Mouse (Mus musculus): ENCODE measurements around the gene Arhgef7. TPM values are rescaled to one million over a fixed set of nuclear protein-coding genes. Genes with fewer than 3 reads are reported as not detected.
A peak's percentile ranks its signal among the peaks of the same experiment; 100 is the strongest.

Gene Arhgef7
- polyA plus RNA-seq, 1 experiment = 353 TPM

DNA sequence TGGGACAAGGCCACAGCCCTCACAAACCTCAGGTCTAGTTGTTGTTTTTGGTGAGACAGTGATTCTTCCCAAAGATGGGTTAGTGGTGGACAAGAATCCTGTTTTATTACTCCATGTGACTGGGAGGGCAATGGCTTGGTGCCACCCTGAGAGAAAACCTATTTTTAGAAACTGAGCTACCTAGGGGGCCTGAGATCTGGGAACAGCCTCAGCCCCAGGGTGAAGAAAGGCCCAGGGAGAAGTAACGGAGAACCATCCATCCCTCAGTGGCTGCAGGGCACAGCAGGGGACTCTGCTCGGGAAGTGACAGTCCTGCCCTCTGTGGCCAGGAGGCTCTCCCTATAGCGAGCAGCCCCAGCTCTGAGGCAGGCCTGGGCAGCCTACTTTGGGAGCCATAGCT lies 19.8 kb upstream of the Arhgef7 start:
- Histone ChIP-seq H3K4me1 (ENCODE audit: control insufficient read depth, insufficient read depth, low read length) (peaks cover 3% of the 10 kb centered on the region; the same call in 1 of the 2 replicates), H3K4me3 (ENCODE audit: insufficient read depth, low read depth, low read length) (no peak overlapping the region), H3K27ac (ENCODE audit: insufficient read depth, low read depth, low read length) (no peak overlapping the region)
- TF ChIP-seq POLR2A (IDR thresholded peaks at IDR 0.05; ENCODE audit: insufficient read depth, low read depth, low read length) (no peak), CTCF (IDR thresholded peaks at IDR 0.05; ENCODE audit: insufficient read depth, low read depth, low read length) (no peak)
- WGBS = 67% methylated on average over 3 of the region's 3 CpGs

DNA sequence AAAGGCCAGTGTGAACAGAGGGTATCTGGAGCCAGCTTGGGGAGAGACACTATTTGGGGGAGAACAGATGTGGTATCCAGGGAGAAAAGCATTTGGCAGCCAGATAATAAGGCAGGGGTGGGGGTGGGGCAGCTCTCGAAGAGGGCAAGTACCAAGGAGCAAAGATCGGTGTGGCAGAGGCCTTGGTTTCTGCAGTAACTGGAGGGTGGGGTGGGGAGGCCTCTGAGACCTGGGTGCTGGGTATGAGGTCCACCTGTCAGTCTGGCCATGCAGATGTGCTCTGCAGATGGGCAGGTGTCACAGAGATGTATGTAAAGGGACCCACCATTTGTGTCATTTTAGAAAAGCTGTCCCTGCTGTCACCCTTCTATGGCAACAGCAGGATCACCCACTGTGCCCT lies 18.7 kb upstream of the Arhgef7 start:
- H3K4me1 ChIP-seq (ENCODE audit: control insufficient read depth, insufficient read depth, low read length) = peaks cover 3% of the 10 kb centered on the region; the same call in 1 of the 2 replicates
- no peak overlapping the region for H3K4me3 ChIP-seq (ENCODE audit: insufficient read depth, low read depth, low read length)
- 46% methylated on average over 2 of the region's 2 CpGs for WGBS
- TF ChIP-seq POLR2A (IDR thresholded peaks at IDR 0.05; ENCODE audit: insufficient read depth, low read depth, low read length) (no peak), CTCF (IDR thresholded peaks at IDR 0.05; ENCODE audit: insufficient read depth, low read depth, low read length) (no peak)
- no peak overlapping the region for H3K27ac ChIP-seq (ENCODE audit: insufficient read depth, low read depth, low read length)

DNA sequence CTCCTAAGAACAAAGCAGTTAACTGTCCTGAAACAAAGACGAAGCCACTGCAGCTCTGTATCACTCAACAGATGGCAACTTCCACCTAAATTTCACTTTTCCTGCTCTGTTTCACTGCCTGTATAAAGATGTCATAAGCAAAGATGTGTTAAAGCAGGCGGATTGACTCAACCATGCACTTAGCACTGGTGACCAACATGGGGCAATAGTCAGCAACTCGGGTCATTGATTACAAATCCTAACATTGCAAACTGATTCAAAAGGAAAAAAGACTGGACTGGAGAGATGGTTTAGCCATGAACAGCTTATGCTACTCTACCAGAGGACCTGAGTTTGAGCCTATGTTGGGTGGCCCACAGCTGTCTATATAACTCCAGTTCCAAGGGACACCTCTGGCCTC lies 18.0 kb upstream of the Arhgef7 start:
- TF ChIP-seq POLR2A (IDR thresholded peaks at IDR 0.05; ENCODE audit: insufficient read depth, low read depth, low read length) = no peak
- no peak for TF ChIP-seq CTCF (IDR thresholded peaks at IDR 0.05; ENCODE audit: insufficient read depth, low read depth, low read length)
- 81% methylated on average over 3 of the region's 3 CpGs for WGBS
- Histone ChIP-seq H3K27ac (ENCODE audit: insufficient read depth, low read depth, low read length) (no peak overlapping the region), H3K4me3 (ENCODE audit: insufficient read depth, low read depth, low read length) (no peak overlapping the region), H3K4me1 (ENCODE audit: control insufficient read depth, insufficient read depth, low read length) (peaks cover 3% of the 10 kb centered on the region; the same call in 1 of the 2 replicates)

DNA sequence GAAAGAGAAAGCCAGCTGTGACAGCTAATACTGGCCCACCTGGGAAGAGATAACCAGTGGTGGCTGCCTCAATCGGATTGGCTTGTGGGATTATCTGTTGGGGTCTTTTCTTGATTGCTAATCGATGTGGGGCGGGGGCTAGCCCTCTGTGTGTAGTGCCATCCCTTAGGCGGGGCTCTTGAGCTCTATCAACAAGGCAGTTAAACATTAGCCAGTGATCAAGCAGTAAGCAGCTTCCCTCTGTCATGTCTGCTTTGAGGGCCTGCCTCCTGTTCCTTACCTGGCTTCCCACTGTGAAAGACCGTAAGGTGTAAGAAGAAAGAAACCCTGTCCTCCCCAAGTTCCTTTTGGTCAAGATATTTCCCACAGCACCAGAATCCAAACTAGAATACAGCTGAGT lies 17.1 kb upstream of the Arhgef7 start:
- Histone ChIP-seq H3K4me1 (ENCODE audit: control insufficient read depth, insufficient read depth, low read length) (peaks cover 3% of the 10 kb centered on the region; the same call in 1 of the 2 replicates), H3K27ac (ENCODE audit: insufficient read depth, low read depth, low read length) (no peak overlapping the region), H3K4me3 (ENCODE audit: insufficient read depth, low read depth, low read length) (no peak overlapping the region)
- TF ChIP-seq POLR2A (IDR thresholded peaks at IDR 0.05; ENCODE audit: insufficient read depth, low read depth, low read length) (no peak), CTCF (IDR thresholded peaks at IDR 0.05; ENCODE audit: insufficient read depth, low read depth, low read length) (no peak)
- WGBS = 62% methylated on average over 5 of the region's 5 CpGs

DNA sequence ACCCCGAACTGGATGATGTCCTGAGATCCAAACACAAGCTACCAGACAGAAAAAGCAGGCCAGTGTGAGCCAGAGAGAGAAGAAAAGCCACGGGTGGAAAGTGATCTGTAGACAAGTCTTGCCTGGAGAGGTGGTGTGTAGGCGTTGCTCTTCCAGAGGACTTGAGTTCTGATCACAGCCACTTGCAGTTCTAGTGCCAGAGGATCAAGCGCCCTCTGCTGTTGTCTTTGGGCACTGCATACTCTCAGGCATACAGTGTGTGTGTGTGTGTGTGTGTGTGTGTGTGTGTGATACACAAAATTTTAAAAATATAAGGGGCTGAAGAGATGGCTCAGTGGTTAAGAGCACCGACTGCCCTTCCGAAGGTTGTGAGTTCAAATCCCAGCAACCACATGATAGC lies 15.3 kb upstream of the Arhgef7 start:
- no peak overlapping the region for H3K4me3 ChIP-seq (ENCODE audit: insufficient read depth, low read depth, low read length)
- H3K27ac ChIP-seq (ENCODE audit: insufficient read depth, low read depth, low read length) = no peak overlapping the region
- 85% methylated on average over 6 of the region's 6 CpGs for WGBS
- H3K4me1 ChIP-seq (ENCODE audit: control insufficient read depth, insufficient read depth, low read length) = no peaks in the 10 kb centered on the region
- TF ChIP-seq CTCF (IDR thresholded peaks at IDR 0.05; ENCODE audit: insufficient read depth, low read depth, low read length) = no peak
- no peak for TF ChIP-seq POLR2A (IDR thresholded peaks at IDR 0.05; ENCODE audit: insufficient read depth, low read depth, low read length)

DNA sequence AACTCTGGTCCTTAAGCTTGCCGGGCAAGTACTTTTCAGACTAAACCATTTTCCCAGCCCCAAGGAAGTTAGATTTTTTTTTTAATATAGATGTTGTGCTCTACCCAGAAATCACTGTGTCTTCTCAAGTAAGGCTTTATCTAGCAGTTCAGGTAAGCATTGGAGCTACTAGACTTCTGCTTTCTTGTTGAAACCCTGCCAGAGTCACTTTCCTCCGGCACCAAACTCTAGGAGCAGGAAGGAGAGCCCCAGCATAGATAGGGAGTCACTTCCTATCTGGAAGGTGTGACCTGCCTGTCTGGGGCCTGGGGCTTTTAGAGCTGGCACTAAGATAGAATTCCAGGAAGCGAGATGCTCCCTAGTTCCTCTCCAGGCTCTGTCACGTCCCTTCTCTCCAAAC lies 10.3 kb upstream of the Arhgef7 start:
- TF ChIP-seq POLR2A (IDR thresholded peaks at IDR 0.05; ENCODE audit: insufficient read depth, low read depth, low read length) = no peak
- TF ChIP-seq CTCF (IDR thresholded peaks at IDR 0.05; ENCODE audit: insufficient read depth, low read depth, low read length) = no peak
- WGBS = 79% methylated on average over 4 of the region's 4 CpGs
- Histone ChIP-seq H3K4me3 (ENCODE audit: insufficient read depth, low read depth, low read length) (no peak overlapping the region), H3K27ac (ENCODE audit: insufficient read depth, low read depth, low read length) (no peak overlapping the region), H3K4me1 (ENCODE audit: control insufficient read depth, insufficient read depth, low read length) (no peaks in the 10 kb centered on the region)

DNA sequence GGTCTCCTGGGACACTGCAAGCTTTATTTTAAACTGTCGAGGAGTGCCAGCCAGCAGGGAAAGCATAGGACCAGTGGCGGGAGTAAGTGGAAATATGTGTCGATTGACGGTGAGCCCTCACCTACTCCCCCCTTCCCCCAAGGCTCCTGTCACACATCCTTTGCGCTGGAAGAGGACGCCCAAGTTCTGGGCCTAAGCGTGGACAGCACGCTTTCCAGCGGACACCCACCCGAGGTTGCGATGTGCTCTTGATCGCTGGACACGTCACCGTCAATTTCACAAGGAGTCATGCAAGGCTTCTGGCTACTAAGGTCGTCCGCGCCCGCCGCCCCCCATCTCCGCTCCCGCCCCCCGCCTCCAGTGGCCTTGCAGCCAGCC lies 259 bp upstream of the Arhgef7 start:
- H3K27ac ChIP-seq (ENCODE audit: insufficient read depth, low read depth, low read length) = peak overlapping the region; percentile 79
- H3K4me1 ChIP-seq (ENCODE audit: control insufficient read depth, insufficient read depth, low read length) = peaks cover 24% of the 10 kb centered on the region
- TF ChIP-seq POLR2A (IDR thresholded peaks at IDR 0.05; ENCODE audit: insufficient read depth, low read depth, low read length) (no peak), CTCF (IDR thresholded peaks at IDR 0.05; ENCODE audit: insufficient read depth, low read depth, low read length) (no peak)
- WGBS = 2% methylated on average over 22 of the region's 22 CpGs
- peak overlapping the region; percentile 95 for H3K4me3 ChIP-seq (ENCODE audit: insufficient read depth, low read depth, low read length)

DNA sequence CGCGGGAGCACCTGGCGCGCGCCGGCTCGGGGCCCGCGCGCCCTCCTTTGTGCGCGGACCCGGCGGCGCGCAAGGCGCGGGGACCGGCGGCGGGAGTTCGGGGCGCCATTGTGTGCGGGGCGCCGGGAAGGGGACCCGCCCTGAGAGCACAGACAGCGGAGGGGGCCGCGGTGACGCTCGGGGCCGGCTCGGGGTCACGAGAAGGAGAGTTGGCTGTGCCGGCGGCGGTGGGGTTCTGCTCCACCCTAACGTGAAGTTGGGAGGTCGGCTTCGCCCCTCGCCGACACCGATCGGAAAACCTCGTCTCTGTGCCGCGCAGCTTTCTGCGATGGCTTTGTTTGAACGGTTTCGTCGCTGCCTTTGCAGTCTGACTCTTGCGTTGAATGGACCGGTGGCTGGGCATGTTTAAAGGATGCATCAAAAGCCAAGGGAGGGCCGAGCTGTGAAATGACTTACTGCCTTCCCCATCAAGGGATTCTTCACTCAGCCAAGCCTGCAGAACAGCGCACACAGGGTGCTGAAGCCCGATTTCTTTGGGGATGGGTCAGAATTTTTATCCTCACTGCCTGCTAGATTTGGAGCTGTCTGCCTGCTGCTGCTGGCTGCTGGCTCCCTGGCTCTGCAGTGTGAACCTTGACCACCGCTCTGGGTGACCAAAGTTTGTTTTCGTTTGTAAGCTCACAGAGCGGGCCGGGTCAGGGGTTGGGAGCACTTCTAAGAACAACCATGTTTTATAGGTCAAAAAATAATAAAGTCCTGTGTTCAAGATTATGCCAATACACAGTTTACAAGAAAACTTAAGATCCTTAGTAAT lies 1.2 kb downstream of the Arhgef7 start:
- Histone ChIP-seq H3K4me1 (ENCODE audit: control insufficient read depth, insufficient read depth, low read length) (peaks cover 21% of the 10 kb centered on the region), H3K27ac (ENCODE audit: insufficient read depth, low read depth, low read length) (peak overlapping the region; percentile 96), H3K4me3 (ENCODE audit: insufficient read depth, low read depth, low read length) (peak overlapping the region; percentile 95)
- TF ChIP-seq POLR2A (IDR thresholded peaks at IDR 0.05; ENCODE audit: insufficient read depth, low read depth, low read length) (0 out of 2 replicates have a peak, but pooled peaks have one; percentile 33), CTCF (IDR thresholded peaks at IDR 0.05; ENCODE audit: insufficient read depth, low read depth, low read length) (no peak)
- whole genome bisulfite sequencing = 3% methylated on average over 61 of the region's 61 CpGs

DNA sequence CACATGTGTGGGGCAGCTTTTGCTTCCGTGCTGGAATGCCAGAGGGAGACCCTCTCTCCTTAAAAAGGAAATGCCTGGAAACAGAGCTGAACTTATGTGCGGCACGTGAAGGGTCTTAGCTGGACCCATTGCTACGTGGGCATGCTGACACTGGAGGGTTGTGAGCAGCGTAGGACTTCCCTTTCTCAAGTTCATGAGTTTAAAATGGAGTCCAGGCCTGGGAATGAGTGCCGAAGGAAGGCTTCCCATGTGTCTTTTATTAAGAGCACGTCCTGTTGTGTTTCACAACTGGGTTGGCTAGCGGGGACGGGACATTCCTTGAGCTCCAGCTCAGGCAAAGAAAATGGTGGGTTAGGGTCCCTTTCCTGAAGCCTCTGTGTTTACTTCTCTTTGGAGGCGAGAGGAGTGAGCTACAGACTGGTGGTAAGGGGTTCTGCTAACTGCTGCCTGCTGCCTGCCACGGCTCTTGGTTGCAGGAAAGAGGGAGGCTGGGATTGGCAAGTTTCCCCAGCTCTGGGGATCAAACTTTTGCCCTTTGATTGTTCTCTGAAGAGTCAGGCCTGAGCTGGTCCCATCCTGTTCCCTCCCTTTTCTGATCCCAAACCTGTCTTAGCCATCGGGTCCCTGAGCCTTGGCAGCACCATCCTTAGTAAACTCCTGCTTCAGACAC lies 2.9 kb downstream of the Arhgef7 start:
- 52% methylated on average over 12 of the region's 12 CpGs for WGBS

More for the DNA sequence above, 2.9 kb downstream of the Arhgef7 start:
- TF ChIP-seq POLR2A (IDR thresholded peaks at IDR 0.05; ENCODE audit: insufficient read depth, low read depth, low read length) = no peak
- no peak for TF ChIP-seq CTCF (IDR thresholded peaks at IDR 0.05; ENCODE audit: insufficient read depth, low read depth, low read length)
- Histone ChIP-seq H3K4me3 (ENCODE audit: insufficient read depth, low read depth, low read length) (no peak overlapping the region), H3K4me1 (ENCODE audit: control insufficient read depth, insufficient read depth, low read length) (peaks cover 27% of the 10 kb centered on the region), H3K27ac (ENCODE audit: insufficient read depth, low read depth, low read length) (no peak overlapping the region)

Data from olfactory bulb, adult 2 months (tissue).